Mouse (Mus musculus) brain, adult 2 months (tissue): ENCODE measurements around the gene Olfr181.

Source experiments
- DNase-seq: peaks from one replicate; pipeline ENCODE4 v3.0.0; 2011; ENCODE audit warnings: low read depth, low spot score

Olfr181 gene

GRCm38 (mm10) chr16:58928655-58929054, at the start of gene Olfr181:
TSS of gene Olfr181 (minus strand) at chr16:58928755.
- DNase-seq = no peak

GRCm38 (mm10) chr16:58929292-58929691, 737 bp upstream of the Olfr181 start, which contains the start of gene Olfr180:
TSS of gene Olfr180 (minus strand) at chr16:58929392.
- DNase-seq = no peak

DNA sequence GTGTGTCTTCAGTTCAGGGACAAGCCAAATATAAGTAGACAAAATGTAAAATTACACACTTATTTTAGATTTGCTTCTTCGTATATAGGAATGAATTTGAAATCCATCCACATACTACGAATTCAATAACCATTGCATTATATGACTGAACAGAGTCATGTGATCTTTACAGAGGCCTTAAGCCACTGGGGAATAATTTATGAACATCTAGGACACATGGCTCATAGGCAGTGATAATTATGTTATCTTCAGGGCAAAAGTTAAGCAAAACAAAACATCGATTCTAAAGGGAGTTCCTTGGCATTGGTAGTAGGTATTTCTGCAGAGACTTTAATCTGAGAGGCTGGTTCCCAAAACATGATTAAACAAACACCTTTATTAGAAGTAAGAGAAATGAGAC, 36.6 kb downstream of the Olfr181 start, which contains the start of gene Olfr178:
TSS of gene Olfr178 (minus strand) at position 101 of the 400 bp plus-strand sequence.
- DNase-seq = no peak

- peak; percentile 45 for DNase-seq
These were observed 44.1 kb downstream of the Olfr181 start for GRCm38 (mm10) chr16:58884416-58884815.
